ENCODE assay signal across 12 mouse cellular contexts in genomic region chrX:14206112-14206875, GRCm38 (mm10). TPM values are rescaled to one million over a fixed set of nuclear protein-coding genes. Genes with fewer than 3 reads are reported as not detected.
DNase-seq lines count a peak whose midpoint lies in the region; ATAC-seq and TF ChIP-seq lines count a peak whose summit lies in the region.
"Had no signal": no experiment of that assay in that cellular context is flagged by ENCODE, and none has a peak within 500 bp of the region (broad histone marks: within the 10 kb centered on the region; RNA-seq: fewer than 3 reads in every experiment).

No protein-coding gene starts in this region.

- no peak overlapping the region for H3K4me3 ChIP-seq in kidney, embryonic 16.5 days (ENCODE audit: low read length)
- no peak overlapping the region for H3K4me3 ChIP-seq in embryonic facial prominence, embryonic 15.5 days (replicated peaks)
- H3K4me3 ChIP-seq in limb, embryonic 14.5 days (replicated peaks; ENCODE audit: low read length): no peak overlapping the region
- H3K4me3 ChIP-seq: stomach, embryonic 15.5 days had no signal

- no peaks in the 10 kb centered on the region for H3K27me3 ChIP-seq in kidney, embryonic 16.5 days (ENCODE audit: insufficient read depth, low read length)
- H3K27me3 ChIP-seq in embryonic facial prominence, embryonic 15.5 days: no peaks in the 10 kb centered on the region
- H3K27me3 ChIP-seq in limb, embryonic 14.5 days (ENCODE audit: control insufficient read depth, insufficient read depth, low read length): no peaks in the 10 kb centered on the region
- H3K27me3 ChIP-seq: stomach, embryonic 15.5 days had no signal

- no peak overlapping the region for H3K27ac ChIP-seq in kidney, embryonic 16.5 days (ENCODE audit: low read length)
- H3K27ac ChIP-seq in embryonic facial prominence, embryonic 15.5 days (replicated peaks): no peak overlapping the region
- no peak overlapping the region; the same call in 1 of the 2 replicates for H3K27ac ChIP-seq in limb, embryonic 14.5 days (replicated peaks; ENCODE audit: low read depth, low read length)
- H3K27ac ChIP-seq: hindbrain, postnatal 0 days; stomach, embryonic 15.5 days had no signal

- H3K9ac ChIP-seq in kidney, embryonic 16.5 days (replicated peaks; ENCODE audit: low read length): no peak overlapping the region
- no peak overlapping the region for H3K9ac ChIP-seq in embryonic facial prominence, embryonic 15.5 days
- H3K9ac ChIP-seq in limb, embryonic 14.5 days (ENCODE audit: low read depth, low read length, severe bottlenecking): no peak overlapping the region
- H3K9ac ChIP-seq: stomach, embryonic 15.5 days had no signal

- H3K9me3 ChIP-seq in kidney, embryonic 16.5 days (ENCODE audit: low read length): no peaks in the 10 kb centered on the region
- H3K9me3 ChIP-seq in embryonic facial prominence, embryonic 15.5 days (replicated peaks): no peaks in the 10 kb centered on the region
- H3K9me3 ChIP-seq in limb, embryonic 14.5 days (ENCODE audit: control insufficient read depth, low read length): no peaks in the 10 kb centered on the region
- H3K9me3 ChIP-seq: stomach, embryonic 15.5 days had no signal

- DNase-seq in kidney, postnatal 36 days: no peak
- DNase-seq in brain, adult 2 months (ENCODE audit: low read depth, low spot score): peak; percentile 56
- peak; percentile 72 for DNase-seq in limb, embryonic 14.5 days (ENCODE audit: low spot score)
- no peak for DNase-seq in cerebellum, postnatal 4 days (ENCODE audit: low spot score in 2 of 2)
- DNase-seq in adrenal gland, adult 18-20 months (ENCODE audit: low spot score in 2 of 2): no peak
- DNase-seq in cerebellum, adult 9-11 months: no peak

- peak; percentile 91 for ATAC-seq in kidney, embryonic 16.5 days (ENCODE audit: low FRiP score, low TSS enrichment)
- peak; percentile 75 for ATAC-seq in embryonic facial prominence, embryonic 15.5 days (ENCODE audit: insufficient number of reproducible peaks, low FRiP score, low TSS enrichment, low read depth)
- peak; percentile 97 for ATAC-seq in limb, embryonic 14.5 days (ENCODE audit: low FRiP score, low read depth)
- ATAC-seq: hindbrain, postnatal 0 days had no signal

- 35% methylated on average over 8 of the region's 8 CpGs for WGBS in kidney, embryonic 16.5 days
- WGBS in embryonic facial prominence, embryonic 15.5 days: 35% methylated on average over 8 of the region's 8 CpGs
- WGBS in limb, embryonic 14.5 days: 41% methylated on average over 8 of the region's 8 CpGs

- no peak overlapping the region for H3K4me2 ChIP-seq in kidney, embryonic 16.5 days (replicated peaks; ENCODE audit: low read depth, low read length)
- H3K4me2 ChIP-seq in embryonic facial prominence, embryonic 15.5 days (replicated peaks): no peak overlapping the region
- no peak overlapping the region for H3K4me2 ChIP-seq in limb, embryonic 14.5 days (replicated peaks; ENCODE audit: low read depth, low read length, severe bottlenecking)
- H3K4me2 ChIP-seq: liver, embryonic 11.5 days; stomach, embryonic 15.5 days had no signal

- no peaks in the 10 kb centered on the region for H3K4me1 ChIP-seq in kidney, embryonic 16.5 days (ENCODE audit: insufficient read depth, low read length)
- H3K4me1 ChIP-seq in embryonic facial prominence, embryonic 15.5 days: no peaks in the 10 kb centered on the region
- H3K4me1 ChIP-seq in limb, embryonic 14.5 days (ENCODE audit: control insufficient read depth, insufficient read depth, low read length): 0 out of 2 replicates have a peak, but pooled peaks cover 2% of the 10 kb centered on the region
- H3K4me1 ChIP-seq: stomach, embryonic 15.5 days had no signal

- no peaks in the 10 kb centered on the region for H3K36me3 ChIP-seq in kidney, embryonic 16.5 days (ENCODE audit: insufficient read depth, low read length)
- H3K36me3 ChIP-seq in embryonic facial prominence, embryonic 15.5 days: no peaks in the 10 kb centered on the region
- H3K36me3 ChIP-seq in limb, embryonic 14.5 days (ENCODE audit: control insufficient read depth, insufficient read depth, low read length): no peaks in the 10 kb centered on the region
- H3K36me3 ChIP-seq: stomach, embryonic 15.5 days had no signal

- TF ChIP-seq POLR2A in limb, embryonic 14.5 days (IDR thresholded peaks at IDR 0.05; ENCODE audit: borderline replicate concordance, extremely low read depth, insufficient read depth, insufficient read length): no peak

RNA-seq across cellular contexts. Expression of gene H2al1n, which starts 4.7 kb away (rescaled TPM):
- polyA plus RNA-seq in kidney, embryonic 16.5 days (2015; fragmentation: Nextera tagmentation; extraction: Ambion mirVana): not detected in 2 replicates
- polyA plus RNA-seq in embryonic facial prominence, embryonic 15.5 days (2015; fragmentation: Nextera tagmentation; extraction: Ambion mirVana): not detected in 2 replicates
- not detected in 2 replicates for polyA plus RNA-seq in limb, embryonic 14.5 days (2012; rRNA removed)
- polyA plus RNA-seq in limb, embryonic 14.5 days (2014; fragmentation: Nextera tagmentation; extraction: Ambion mirVana): not detected in 2 replicates
- total RNA-seq in adrenal gland, adult 18-20 months (2021): not detected
- total RNA-seq: adrenal gland, postnatal 4 days; hindbrain, postnatal 0 days had no signal
- polyA plus RNA-seq: hindbrain, postnatal 0 days; liver, embryonic 11.5 days; stomach, embryonic 15.5 days had no signal

Comparison
In these comparisons a context has a peak if more than half of its experiments do, and no peak if none do; other contexts are left out.
1. DNase-seq: peak in brain, adult 2 months (single experiment) and limb, embryonic 14.5 days (single experiment); none in kidney, postnatal 36 days (0 of 2), cerebellum, postnatal 4 days (0 of 2), adrenal gland, adult 18-20 months (0 of 2) and cerebellum, adult 9-11 months (single experiment).
2. Peak in every context shown above with its lines, with median percentiles within 50 percentile points of each other: ATAC-seq.